ENCODE assay signal across 34 mouse cellular contexts in genomic region chr19:53993860-53994259, GRCm38 (mm10). TPM values are rescaled to one million over a fixed set of nuclear protein-coding genes. Genes with fewer than 3 reads are reported as not detected.
"Had no signal": no experiment of that assay in that cellular context is flagged by ENCODE, and none has a peak within 500 bp of the region (broad histone marks: within the 10 kb centered on the region; RNA-seq: fewer than 3 reads in every experiment).

No protein-coding gene starts in this region.

- DNase-seq: heart, postnatal 10 days; heart, postnatal 14 days; heart, postnatal 36 days; heart, postnatal 4 days; kidney, adult 11 months; kidney, adult 18-20 months; kidney, adult 2 months; kidney, adult 8-10 months; kidney, adult 9 months; kidney, postnatal 10 days; kidney, postnatal 14 days; kidney, postnatal 25 days; kidney, postnatal 36 days; kidney, postnatal 4 days; layer of hippocampus, adult 9-11 months; layer of hippocampus, postnatal 36 days had no signal

- H3K9ac ChIP-seq: heart, embryonic 12.5 days; heart, embryonic 13.5 days; heart, embryonic 15.5 days; hindbrain, embryonic 12.5 days; hindbrain, embryonic 13.5 days; hindbrain, embryonic 14.5 days; hindbrain, embryonic 15.5 days; intestine, embryonic 15.5 days; kidney, embryonic 15.5 days had no signal

- H3K27me3 ChIP-seq: heart, embryonic 12.5 days; heart, embryonic 13.5 days; heart, embryonic 15.5 days; hindbrain, embryonic 12.5 days; hindbrain, embryonic 13.5 days; hindbrain, embryonic 15.5 days; intestine, embryonic 15.5 days; kidney, embryonic 15.5 days had no signal

- H3K9me3 ChIP-seq: heart, embryonic 10.5 days; heart, embryonic 12.5 days; heart, embryonic 13.5 days; heart, embryonic 15.5 days; hindbrain, embryonic 10.5 days; hindbrain, embryonic 12.5 days; hindbrain, embryonic 13.5 days; hindbrain, embryonic 15.5 days; intestine, embryonic 15.5 days; kidney, embryonic 15.5 days had no signal

- H3K36me3 ChIP-seq: heart, embryonic 15.5 days; hindbrain, embryonic 12.5 days; hindbrain, embryonic 13.5 days; intestine, embryonic 15.5 days had no signal

- H3K4me1 ChIP-seq: heart, embryonic 10.5 days; heart, embryonic 12.5 days; heart, embryonic 15.5 days; hindbrain, embryonic 12.5 days; hindbrain, embryonic 15.5 days; intestine, embryonic 15.5 days had no signal

- H3K4me3 ChIP-seq: heart, embryonic 10.5 days; heart, embryonic 12.5 days; heart, embryonic 13.5 days; heart, embryonic 15.5 days; hindbrain, embryonic 10.5 days; hindbrain, embryonic 12.5 days; hindbrain, embryonic 13.5 days; hindbrain, embryonic 15.5 days; intestine, embryonic 15.5 days; kidney, embryonic 15.5 days; left cerebral cortex, adult 2 months had no signal

- H3K27ac ChIP-seq: heart, embryonic 10.5 days; heart, embryonic 13.5 days; heart, embryonic 15.5 days; hindbrain, embryonic 10.5 days; hindbrain, embryonic 12.5 days; hindbrain, embryonic 13.5 days; hindbrain, embryonic 14.5 days; hindbrain, embryonic 15.5 days; hindbrain, postnatal 0 days; intestine, embryonic 15.5 days; kidney, embryonic 15.5 days; kidney, postnatal 0 days; left cerebral cortex, adult 2 months had no signal

- H3K4me2 ChIP-seq: heart, embryonic 11.5 days; heart, embryonic 12.5 days; heart, embryonic 13.5 days; heart, embryonic 15.5 days; hindbrain, embryonic 12.5 days; hindbrain, embryonic 13.5 days; hindbrain, embryonic 14.5 days; hindbrain, embryonic 15.5 days; intestine, embryonic 15.5 days; kidney, embryonic 15.5 days had no signal

RNA-seq across cellular contexts. Expression of gene Adra2a, which starts 50.1 kb away (rescaled TPM):
- polyA plus RNA-seq: heart, embryonic 13.5 days; heart, embryonic 14.5 days; heart, postnatal 0 days; inflammation-experienced regulatory T-cells, adult 6 months had no signal
